In the genomic region with DNA sequence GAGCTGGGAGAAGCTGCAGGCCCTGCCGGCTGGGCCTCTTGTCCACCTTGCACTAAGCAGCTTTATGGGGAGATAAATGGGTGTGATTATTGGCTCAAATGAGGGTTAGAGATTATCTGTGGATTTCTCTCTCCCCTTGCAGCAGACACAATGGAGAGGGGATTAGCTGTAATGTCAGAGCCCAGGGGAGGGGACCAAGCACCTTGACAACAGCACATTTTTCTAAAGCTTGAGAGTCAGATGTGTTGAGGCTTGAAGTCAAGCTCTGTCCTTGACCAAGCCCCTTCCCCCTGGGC, we compare ENCODE assay signal across 24 mouse cellular contexts.
"Had no signal": no experiment of that assay in that cellular context is flagged by ENCODE, and none has a peak within 500 bp of the region (broad histone marks: within the 10 kb centered on the region; RNA-seq: fewer than 3 reads in every experiment).

No protein-coding gene starts in this region.

- H3K9me3 ChIP-seq: heart, embryonic 10.5 days; heart, embryonic 12.5 days; hindbrain, embryonic 10.5 days; hindbrain, embryonic 12.5 days; intestine, embryonic 15.5 days; limb, embryonic 10.5 days; limb, embryonic 12.5 days had no signal

- H3K27ac ChIP-seq: gastrocnemius, adult 2 months; heart, embryonic 10.5 days; hindbrain, embryonic 10.5 days; hindbrain, embryonic 12.5 days; hindbrain, embryonic 14.5 days; intestine, embryonic 15.5 days; layer of hippocampus, adult 2 months; left cerebral cortex, adult 2 months; limb, embryonic 10.5 days; limb, embryonic 12.5 days had no signal

- H3K9ac ChIP-seq: heart, embryonic 12.5 days; hindbrain, embryonic 12.5 days; hindbrain, embryonic 14.5 days; intestine, embryonic 15.5 days; limb, embryonic 12.5 days had no signal

- ATAC-seq: hindbrain, embryonic 16.5 days; inflammation-experienced regulatory T-cells, adult 6 months; intestine, embryonic 15.5 days; intestine, postnatal 0 days had no signal

- H3K4me2 ChIP-seq: heart, embryonic 12.5 days; hindbrain, embryonic 12.5 days; hindbrain, embryonic 14.5 days; intestine, embryonic 15.5 days; limb, embryonic 12.5 days had no signal

- H3K4me1 ChIP-seq: heart, embryonic 10.5 days; heart, embryonic 12.5 days; hindbrain, embryonic 12.5 days; intestine, embryonic 15.5 days had no signal

- H3K27me3 ChIP-seq: heart, embryonic 12.5 days; hindbrain, embryonic 12.5 days; intestine, embryonic 15.5 days had no signal

- H3K36me3 ChIP-seq: heart, embryonic 10.5 days; heart, embryonic 12.5 days; hindbrain, embryonic 10.5 days; hindbrain, embryonic 12.5 days; intestine, embryonic 15.5 days; limb, embryonic 10.5 days; limb, embryonic 12.5 days had no signal

- DNase-seq: gastrocnemius, adult 2 months; gastrocnemius, postnatal 10 days; gastrocnemius, postnatal 25 days; heart, adult 18-20 months; heart, postnatal 10 days; heart, postnatal 4 days; kidney, adult 18-20 months; kidney, adult 8-10 months; kidney, postnatal 10 days; kidney, postnatal 25 days; kidney, postnatal 4 days had no signal

- H3K4me3 ChIP-seq: gastrocnemius, adult 2 months; heart, embryonic 10.5 days; heart, embryonic 12.5 days; hindbrain, embryonic 10.5 days; hindbrain, embryonic 12.5 days; intestine, embryonic 15.5 days; layer of hippocampus, adult 2 months; left cerebral cortex, adult 2 months; limb, embryonic 10.5 days; limb, embryonic 12.5 days had no signal
